Mouse (Mus musculus) C2C12 (cell line): ENCODE results near the gene Sorcs2.

Experiments used
- CEBPB ChIP-seq: IDR thresholded peaks from one replicate; pipeline ENCODE4 v1.6.1; 2011; ENCODE audit warnings: low read depth, mild to moderate bottlenecking, control low read depth, moderate library complexity
- CTCF ChIP-seq: IDR thresholded peaks from one replicate; pipeline ENCODE4 v1.5.1; 2011; ENCODE audit not compliant: control insufficient read depth, insufficient read depth, insufficient read length
- MAX ChIP-seq: IDR thresholded peaks from one replicate; pipeline ENCODE4 v1.6.1; 2011; ENCODE audit warnings: mild to moderate bottlenecking, control low read depth
- MYOG ChIP-seq: IDR thresholded peaks from one replicate; pipeline ENCODE4 v1.6.1; 2011; ENCODE audit not compliant: control insufficient read depth, insufficient read length; ENCODE audit errors: extremely low read depth

DNA sequence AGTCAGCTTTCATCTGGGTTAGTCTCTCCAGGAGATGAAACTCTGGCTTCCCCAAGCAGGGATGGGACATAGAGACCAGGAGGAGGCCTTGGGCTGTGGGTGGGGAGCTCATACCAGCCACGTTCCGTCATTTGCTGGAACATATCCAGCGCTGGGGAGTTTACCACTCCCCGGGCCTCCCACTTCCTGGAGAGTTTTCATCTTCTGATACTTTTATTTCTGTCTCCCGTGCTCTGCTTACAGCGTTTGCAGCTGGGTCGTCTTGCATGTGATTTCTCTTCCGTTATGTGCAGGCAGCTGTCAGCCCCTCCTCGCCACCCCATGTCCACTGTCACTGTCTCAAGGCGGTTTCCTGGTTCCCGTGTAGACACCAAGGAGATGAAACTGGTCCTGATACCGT, 424.1 kb downstream of the Sorcs2 start:
- no peak for TF ChIP-seq CTCF
- TF ChIP-seq MYOG, result no peak
- TF ChIP-seq CEBPB, result no peak
- TF ChIP-seq MAX, result no peak
